Mouse (Mus musculus) erythroblast, embryonic 14.5 days (primary cell): ENCODE data around the gene Cox8c.

Source experiments
- GATA1 ChIP-seq: IDR thresholded peaks from 2 replicates; pipeline ENCODE4 v1.6.1; 2012; ENCODE audit warnings: low read length, inconsistent platforms, mixed read lengths
- TAL1 ChIP-seq: IDR thresholded peaks from 3 replicates; pipeline ENCODE4 v1.6.1; 2012; ENCODE audit warnings: low read length, inconsistent platforms, mixed read lengths

- TF ChIP-seq GATA1 (no peak), TAL1 (no peak)
These were observed 31.2 kb downstream of the Cox8c start for GRCm38 (mm10) chr12:102930335-102930734.
